Mouse (Mus musculus): ENCODE measurements at regions not wholly inside any gene's neighbourhood (a gene's known extent, or its start where the extent isn't known, plus 50 kb on each side); places are given as distances from the start of the nearest gene placed in this dataset.

GRCm38 (mm10) chr7:124836531-124836930 lies 607.9 kb upstream of the Kdm8 start:
- no peaks in the 10 kb centered on the region for H3K27me3 ChIP-seq (ENCODE audit: control insufficient read depth, insufficient read depth, low read length)
- no peak overlapping the region for H3K27ac ChIP-seq (ENCODE audit: control insufficient read depth, insufficient read depth, low read depth, low read length)
- no peaks in the 10 kb centered on the region for H3K36me3 ChIP-seq (ENCODE audit: control insufficient read depth, insufficient read depth, low read length)
- H3K4me1 ChIP-seq (ENCODE audit: control insufficient read depth, insufficient read depth, low read length): no peaks in the 10 kb centered on the region
- H3K4me3 ChIP-seq (ENCODE audit: control insufficient read depth, low read depth, low read length): no peak overlapping the region
- TF ChIP-seq POLR2A (IDR thresholded peaks at IDR 0.05; ENCODE audit: control insufficient read depth, low read depth, low read length): no peak
- TF ChIP-seq CTCF (IDR thresholded peaks at IDR 0.05; ENCODE audit: control insufficient read depth, insufficient read depth, insufficient replicate concordance, low read depth, low read length): no peak

- no peaks in the 10 kb centered on the region for H3K27me3 ChIP-seq (ENCODE audit: control insufficient read depth, insufficient read depth, low read length)
- TF ChIP-seq CTCF (IDR thresholded peaks at IDR 0.05; ENCODE audit: control insufficient read depth, insufficient read depth, insufficient replicate concordance, low read depth, low read length) (no peak), POLR2A (IDR thresholded peaks at IDR 0.05; ENCODE audit: control insufficient read depth, low read depth, low read length) (no peak)
- H3K36me3 ChIP-seq (ENCODE audit: control insufficient read depth, insufficient read depth, low read length): no peaks in the 10 kb centered on the region
- H3K4me1 ChIP-seq (ENCODE audit: control insufficient read depth, insufficient read depth, low read length): no peaks in the 10 kb centered on the region
- no peak overlapping the region for H3K27ac ChIP-seq (ENCODE audit: control insufficient read depth, insufficient read depth, low read depth, low read length)
- H3K4me3 ChIP-seq (ENCODE audit: control insufficient read depth, low read depth, low read length): no peak overlapping the region
Observed at GRCm38 (mm10) chr7:124855056-124855455, 589.4 kb upstream of the Kdm8 start.

- H3K4me3 ChIP-seq (ENCODE audit: control insufficient read depth, low read depth, low read length): no peak overlapping the region
- H3K4me1 ChIP-seq (ENCODE audit: control insufficient read depth, insufficient read depth, low read length): no peaks in the 10 kb centered on the region
- H3K36me3 ChIP-seq (ENCODE audit: control insufficient read depth, insufficient read depth, low read length): no peaks in the 10 kb centered on the region
- TF ChIP-seq CTCF (IDR thresholded peaks at IDR 0.05; ENCODE audit: control insufficient read depth, insufficient read depth, insufficient replicate concordance, low read depth, low read length) (no peak), POLR2A (IDR thresholded peaks at IDR 0.05; ENCODE audit: control insufficient read depth, low read depth, low read length) (no peak)
- H3K27me3 ChIP-seq (ENCODE audit: control insufficient read depth, insufficient read depth, low read length): no peaks in the 10 kb centered on the region
- H3K27ac ChIP-seq (ENCODE audit: control insufficient read depth, insufficient read depth, low read depth, low read length): no peak overlapping the region
Observed at GRCm38 (mm10) chr7:124857106-124857505, 587.4 kb upstream of the Kdm8 start.

- TF ChIP-seq CTCF (IDR thresholded peaks at IDR 0.05; ENCODE audit: control insufficient read depth, insufficient read depth, insufficient replicate concordance, low read depth, low read length): no peak
- TF ChIP-seq POLR2A (IDR thresholded peaks at IDR 0.05; ENCODE audit: control insufficient read depth, low read depth, low read length): no peak
- Histone ChIP-seq H3K4me3 (ENCODE audit: control insufficient read depth, low read depth, low read length) (no peak overlapping the region), H3K4me1 (ENCODE audit: control insufficient read depth, insufficient read depth, low read length) (no peaks in the 10 kb centered on the region), H3K27ac (ENCODE audit: control insufficient read depth, insufficient read depth, low read depth, low read length) (no peak overlapping the region), H3K27me3 (ENCODE audit: control insufficient read depth, insufficient read depth, low read length) (no peaks in the 10 kb centered on the region), H3K36me3 (ENCODE audit: control insufficient read depth, insufficient read depth, low read length) (no peaks in the 10 kb centered on the region)
Observed at GRCm38 (mm10) chr7:124861397-124861796, 583.1 kb upstream of the Kdm8 start.

- Histone ChIP-seq H3K4me1 (ENCODE audit: control insufficient read depth, insufficient read depth, low read length) (no peaks in the 10 kb centered on the region; the same call in 1 of the 2 replicates), H3K4me3 (ENCODE audit: control insufficient read depth, low read depth, low read length) (no peak overlapping the region), H3K36me3 (ENCODE audit: control insufficient read depth, insufficient read depth, low read length) (no peaks in the 10 kb centered on the region), H3K27ac (ENCODE audit: control insufficient read depth, insufficient read depth, low read depth, low read length) (peak overlapping the region; percentile 54), H3K27me3 (ENCODE audit: control insufficient read depth, insufficient read depth, low read length) (no peaks in the 10 kb centered on the region)
- TF ChIP-seq CTCF (IDR thresholded peaks at IDR 0.05; ENCODE audit: control insufficient read depth, insufficient read depth, insufficient replicate concordance, low read depth, low read length): no peak
- TF ChIP-seq POLR2A (IDR thresholded peaks at IDR 0.05; ENCODE audit: control insufficient read depth, low read depth, low read length): no peak
Observed at GRCm38 (mm10) chr7:124868133-124868603, 576.3 kb upstream of the Kdm8 start.

GRCm38 (mm10) chr7:124868621-124869020 lies 575.9 kb upstream of the Kdm8 start:
- H3K4me1 ChIP-seq (ENCODE audit: control insufficient read depth, insufficient read depth, low read length): no peaks in the 10 kb centered on the region; the same call in 1 of the 2 replicates
- H3K4me3 ChIP-seq (ENCODE audit: control insufficient read depth, low read depth, low read length): no peak overlapping the region
- H3K27me3 ChIP-seq (ENCODE audit: control insufficient read depth, insufficient read depth, low read length): no peaks in the 10 kb centered on the region
- TF ChIP-seq CTCF (IDR thresholded peaks at IDR 0.05; ENCODE audit: control insufficient read depth, insufficient read depth, insufficient replicate concordance, low read depth, low read length): no peak
- TF ChIP-seq POLR2A (IDR thresholded peaks at IDR 0.05; ENCODE audit: control insufficient read depth, low read depth, low read length): no peak
- H3K36me3 ChIP-seq (ENCODE audit: control insufficient read depth, insufficient read depth, low read length): no peaks in the 10 kb centered on the region
- H3K27ac ChIP-seq (ENCODE audit: control insufficient read depth, insufficient read depth, low read depth, low read length): peak overlapping the region; percentile 54

GRCm38 (mm10) chr7:124880771-124881170 lies 563.7 kb upstream of the Kdm8 start:
- Histone ChIP-seq H3K27me3 (ENCODE audit: control insufficient read depth, insufficient read depth, low read length) (no peaks in the 10 kb centered on the region), H3K36me3 (ENCODE audit: control insufficient read depth, insufficient read depth, low read length) (no peaks in the 10 kb centered on the region), H3K27ac (ENCODE audit: control insufficient read depth, insufficient read depth, low read depth, low read length) (no peak overlapping the region), H3K4me1 (ENCODE audit: control insufficient read depth, insufficient read depth, low read length) (no peaks in the 10 kb centered on the region), H3K4me3 (ENCODE audit: control insufficient read depth, low read depth, low read length) (no peak overlapping the region)
- TF ChIP-seq POLR2A (IDR thresholded peaks at IDR 0.05; ENCODE audit: control insufficient read depth, low read depth, low read length) (no peak), CTCF (IDR thresholded peaks at IDR 0.05; ENCODE audit: control insufficient read depth, insufficient read depth, insufficient replicate concordance, low read depth, low read length) (no peak)

- TF ChIP-seq POLR2A (IDR thresholded peaks at IDR 0.05; ENCODE audit: control insufficient read depth, low read depth, low read length): no peak
- TF ChIP-seq CTCF (IDR thresholded peaks at IDR 0.05; ENCODE audit: control insufficient read depth, insufficient read depth, insufficient replicate concordance, low read depth, low read length): no peak
- Histone ChIP-seq H3K27me3 (ENCODE audit: control insufficient read depth, insufficient read depth, low read length) (no peaks in the 10 kb centered on the region), H3K27ac (ENCODE audit: control insufficient read depth, insufficient read depth, low read depth, low read length) (no peak overlapping the region), H3K4me3 (ENCODE audit: control insufficient read depth, low read depth, low read length) (no peak overlapping the region), H3K36me3 (ENCODE audit: control insufficient read depth, insufficient read depth, low read length) (no peaks in the 10 kb centered on the region), H3K4me1 (ENCODE audit: control insufficient read depth, insufficient read depth, low read length) (no peaks in the 10 kb centered on the region)
Observed at GRCm38 (mm10) chr7:124907233-124907632, 537.2 kb upstream of the Kdm8 start.
